Mouse (Mus musculus) embryonic facial prominence, embryonic 12.5 days (tissue): ENCODE results near the gene Ibtk. TPM values are rescaled to one million over a fixed set of nuclear protein-coding genes. Genes with fewer than 3 reads are reported as not detected.

Experiments used
- ATAC-seq: fragments of 200-750 bp; cut with Nextera tagmentation; 2 replicates; pipeline ENCODE4 v1.8.0; 2017; ENCODE audit not compliant: insufficient number of reproducible peaks, insufficient read depth, low FRiP score, low TSS enrichment
- H3K27ac ChIP-seq: fragments of 300-500 bp; sonication (generic); 2 replicates; pipeline ENCODE4 v1.5.1; 2016; ENCODE audit warnings: mild to moderate bottlenecking
- H3K27me3 ChIP-seq: fragments of 300-500 bp; sonication (generic); 2 replicates; pipeline ENCODE4 v1.6.1; 2016; ENCODE audit warnings: mild to moderate bottlenecking, moderate library complexity
- H3K36me3 ChIP-seq: fragments of 300-500 bp; sonication (generic); 2 replicates; pipeline ENCODE4 v1.6.1; 2016; ENCODE audit warnings: mild to moderate bottlenecking
- H3K4me1 ChIP-seq: fragments of 300-500 bp; sonication (generic); 2 replicates; pipeline ENCODE4 v1.6.1; 2016
- H3K4me2 ChIP-seq: fragments of 300-500 bp; sonication (generic); replicated peaks from 2 replicates; pipeline ENCODE4 v1.6.1; 2016; ENCODE audit warnings: mild to moderate bottlenecking, moderate library complexity
- H3K4me3 ChIP-seq: fragments of 300-500 bp; sonication (generic); 2 replicates; pipeline ENCODE4 v1.5.1; 2016; ENCODE audit warnings: mild to moderate bottlenecking
- H3K9ac ChIP-seq: fragments of 300-500 bp; sonication (generic); 2 replicates; pipeline ENCODE4 v1.6.1; 2016; ENCODE audit warnings: mild to moderate bottlenecking, moderate library complexity
- H3K9me3 ChIP-seq: fragments of 300-500 bp; sonication (generic); 2 replicates; pipeline ENCODE4 v1.6.1; 2016; ENCODE audit warnings: mild to moderate bottlenecking, moderate library complexity
- WGBS: fragments of 180-500 bp; shearing (Covaris S2); methylation state at CpG from one replicate; pipeline ENCODE4 v1.1.7; 2016; 5-methylcytosine and 5-hydroxymethylcytosine counted together
- polyA plus RNA-seq: library from polyadenylated mRNA; unstranded; fragments of >200 nt; fragmentation: Nextera tagmentation; extraction: Ambion mirVana; gene quantifications from 2 replicates; pipeline ENCODE4 v1.2.1, GENCODE M21; 2016

The Ibtk gene
- polyA plus RNA-seq, 1 experiment from 2014 or later, result 45.7 TPM

DNA sequence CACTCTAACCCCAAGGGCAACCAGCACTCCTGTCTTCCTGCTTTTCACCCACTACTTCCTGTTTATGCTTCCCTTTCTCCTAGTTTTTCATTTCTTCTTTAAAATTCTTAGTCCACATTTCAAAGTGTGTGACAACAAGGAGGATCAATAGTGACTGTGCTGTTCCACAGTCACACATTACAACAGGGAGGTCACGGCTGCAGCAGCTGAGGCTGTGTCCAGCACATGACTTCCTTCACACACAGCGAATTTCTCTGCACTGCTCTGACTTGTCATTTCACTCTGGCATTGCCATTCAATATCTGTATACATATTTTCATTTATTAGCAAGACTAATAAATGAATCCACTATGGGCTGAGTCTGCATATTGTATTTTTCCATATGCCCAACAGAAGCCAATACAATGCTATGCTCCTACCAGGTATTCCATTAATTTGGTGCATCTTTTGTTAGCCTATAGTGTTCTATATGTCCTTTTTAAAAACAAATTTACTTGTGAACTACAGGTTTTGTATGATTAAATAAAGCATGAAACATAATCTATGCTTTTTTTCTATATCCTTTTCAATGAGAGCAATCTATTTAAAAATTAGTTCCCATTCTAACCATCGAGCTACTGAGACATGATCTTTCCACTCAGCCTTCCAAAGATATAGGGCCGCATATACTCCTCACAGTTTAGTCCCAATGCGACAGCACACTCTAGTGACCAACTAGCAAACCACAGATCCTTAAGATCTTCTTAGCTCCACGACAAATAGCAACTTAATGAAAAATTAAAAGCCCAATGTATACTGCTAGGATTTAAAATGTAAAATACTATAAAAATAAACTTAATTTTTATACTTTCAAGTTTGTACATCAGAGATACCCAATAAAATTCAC, 55.7 kb downstream of the Ibtk start:
- no peaks in the 10 kb centered on the region for H3K4me1 ChIP-seq
- H3K27me3 ChIP-seq, result no peaks in the 10 kb centered on the region
- H3K9me3 ChIP-seq, result no peaks in the 10 kb centered on the region
- H3K9ac ChIP-seq, result no peak overlapping the region
- peaks cover 48% of the 10 kb centered on the region for H3K36me3 ChIP-seq
- WGBS, result 72% methylated on average over 6 of the region's 6 CpGs
- no peak overlapping the region for H3K4me2 ChIP-seq
- no peak overlapping the region for H3K27ac ChIP-seq
- no peak overlapping the region for H3K4me3 ChIP-seq
- no peak for ATAC-seq

GRCm38 (mm10) chr9:85685010-85685409, 64.1 kb downstream of the Ibtk start:
- Histone ChIP-seq H3K9me3 (peaks cover 5% of the 10 kb centered on the region; the same call in 1 of the 2 replicates), H3K9ac (no peak overlapping the region), H3K27me3 (no peaks in the 10 kb centered on the region), H3K4me1 (no peaks in the 10 kb centered on the region), H3K36me3 (peaks cover 34% of the 10 kb centered on the region), H3K4me3 (no peak overlapping the region), H3K4me2 (no peak overlapping the region), H3K27ac (no peak overlapping the region)
- ATAC-seq, result no peak
- WGBS, result 86% methylated on average over 6 of the region's 6 CpGs

DNA sequence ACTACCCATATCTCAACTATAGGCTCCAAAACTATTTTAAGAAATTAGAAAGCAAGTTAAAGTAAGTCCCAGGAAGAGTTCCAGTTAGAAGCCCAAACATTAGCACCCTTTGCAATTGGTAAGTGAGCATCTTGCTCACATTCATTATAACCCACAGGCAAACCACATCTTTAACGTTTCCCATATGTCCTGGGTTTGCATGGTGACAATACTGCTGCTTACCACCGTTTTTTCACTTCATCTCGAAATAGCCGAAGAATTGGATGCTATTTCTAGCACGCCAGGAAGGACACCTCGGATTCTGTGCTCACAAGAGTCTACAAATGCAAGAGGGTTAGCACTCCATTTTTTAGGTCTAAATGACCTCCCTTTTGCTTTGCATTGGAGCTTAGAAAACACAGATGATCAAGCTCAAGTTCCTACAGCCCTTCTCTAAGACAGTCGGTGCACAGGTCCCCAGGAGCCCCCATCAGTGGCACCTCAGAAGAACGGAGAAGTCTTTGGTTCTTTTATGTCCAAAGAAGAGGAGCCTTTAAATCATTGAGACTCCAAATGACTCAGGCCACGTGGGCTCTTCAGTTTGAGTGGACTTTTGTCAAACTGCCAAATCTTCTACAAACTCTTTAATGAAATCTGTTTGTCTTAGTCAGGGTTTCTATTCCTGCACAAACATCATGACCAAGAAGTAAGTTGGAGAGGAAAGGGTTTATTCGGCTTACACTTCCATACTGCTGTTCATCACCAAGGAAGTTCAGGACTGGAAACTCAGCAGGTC, 73.8 kb downstream of the Ibtk start:
- Histone ChIP-seq H3K9me3 (no peaks in the 10 kb centered on the region), H3K9ac (no peak overlapping the region), H3K36me3 (no peaks in the 10 kb centered on the region), H3K4me2 (no peak overlapping the region), H3K4me1 (peaks cover 9% of the 10 kb centered on the region; the same call in 1 of the 2 replicates), H3K4me3 (no peak overlapping the region), H3K27ac (no peak overlapping the region), H3K27me3 (no peaks in the 10 kb centered on the region)
- WGBS, result 68% methylated on average over 10 of the region's 10 CpGs
- ATAC-seq, result no peak

- no peak for ATAC-seq
- Histone ChIP-seq H3K9me3 (no peaks in the 10 kb centered on the region), H3K4me3 (no peak overlapping the region), H3K4me1 (peaks cover 9% of the 10 kb centered on the region; the same call in 1 of the 2 replicates), H3K4me2 (no peak overlapping the region), H3K9ac (no peak overlapping the region), H3K27ac (no peak overlapping the region), H3K36me3 (no peaks in the 10 kb centered on the region), H3K27me3 (no peaks in the 10 kb centered on the region)
- 56% methylated on average over 15 of the region's 15 CpGs for WGBS
Measured at GRCm38 (mm10) chr9:85673907-85674481, 75.1 kb downstream of the Ibtk start.

DNA sequence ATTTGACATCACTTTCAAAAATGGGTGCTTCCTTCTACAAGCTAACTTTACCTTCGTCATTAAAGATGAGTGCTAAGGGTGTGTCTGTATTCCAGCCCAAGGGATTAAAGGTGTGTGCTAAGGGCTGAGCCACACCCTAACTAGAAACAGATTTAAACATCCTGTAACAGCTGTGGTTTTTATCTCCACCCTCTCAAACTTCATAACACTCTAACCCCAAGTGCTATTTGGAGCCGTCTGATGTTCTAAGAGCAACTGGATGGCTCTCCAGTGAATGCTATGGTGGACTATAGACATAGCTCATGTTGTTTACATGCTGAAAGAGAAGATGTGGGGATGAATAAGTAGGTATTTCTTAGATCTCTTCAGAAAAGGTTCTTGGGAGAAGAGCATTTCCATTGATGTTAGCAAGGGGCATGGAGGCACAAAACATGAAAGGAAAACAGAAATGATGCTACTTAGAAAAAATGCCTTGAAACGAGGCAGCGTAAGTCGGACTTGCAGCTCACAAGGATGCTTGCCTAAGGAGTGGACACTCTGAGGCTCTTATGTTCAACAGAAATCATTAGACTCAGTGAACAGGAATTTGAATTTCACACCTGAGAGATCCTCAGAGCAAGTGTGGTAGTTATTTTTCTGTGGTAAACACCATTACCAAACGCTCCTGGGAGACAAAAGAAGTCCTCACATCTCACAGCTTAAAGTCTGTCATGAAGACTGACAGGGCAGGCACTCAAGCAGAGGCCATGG, 77.4 kb downstream of the Ibtk start:
- ATAC-seq, result no peak
- Histone ChIP-seq H3K36me3 (no peaks in the 10 kb centered on the region), H3K4me2 (no peak overlapping the region), H3K4me1 (peaks cover 9% of the 10 kb centered on the region; the same call in 1 of the 2 replicates), H3K9me3 (no peaks in the 10 kb centered on the region), H3K27ac (no peak overlapping the region), H3K27me3 (no peaks in the 10 kb centered on the region), H3K4me3 (no peak overlapping the region), H3K9ac (no peak overlapping the region)
- WGBS, result 79% methylated on average over 6 of the region's 6 CpGs

- no peaks in the 10 kb centered on the region for H3K36me3 ChIP-seq
- H3K9me3 ChIP-seq, result no peaks in the 10 kb centered on the region
- no peak overlapping the region for H3K27ac ChIP-seq
- H3K27me3 ChIP-seq, result no peaks in the 10 kb centered on the region
- H3K4me1 ChIP-seq, result no peaks in the 10 kb centered on the region
- 54% methylated on average over 1 of the region's 1 CpGs for WGBS
- H3K4me3 ChIP-seq, result no peak overlapping the region
- ATAC-seq, result no peak
- H3K9ac ChIP-seq, result no peak overlapping the region
- H3K4me2 ChIP-seq, result no peak overlapping the region
Measured at GRCm38 (mm10) chr9:85664316-85664715, 84.8 kb downstream of the Ibtk start.

GRCm38 (mm10) chr9:85663810-85664209, 85.3 kb downstream of the Ibtk start:
- H3K27me3 ChIP-seq, result no peaks in the 10 kb centered on the region
- no peaks in the 10 kb centered on the region for H3K36me3 ChIP-seq
- 68% methylated on average over 1 of the region's 1 CpGs for WGBS
- H3K4me3 ChIP-seq, result no peak overlapping the region
- no peak overlapping the region for H3K4me2 ChIP-seq
- no peak for ATAC-seq
- H3K27ac ChIP-seq, result no peak overlapping the region
- no peaks in the 10 kb centered on the region for H3K9me3 ChIP-seq
- H3K4me1 ChIP-seq, result no peaks in the 10 kb centered on the region
- no peak overlapping the region for H3K9ac ChIP-seq

- H3K36me3 ChIP-seq, result no peaks in the 10 kb centered on the region
- no peaks in the 10 kb centered on the region for H3K9me3 ChIP-seq
- no peak overlapping the region for H3K4me3 ChIP-seq
- WGBS, result 14% methylated on average over 8 of the region's 8 CpGs
- no peaks in the 10 kb centered on the region for H3K4me1 ChIP-seq
- ATAC-seq, result no peak
- no peak overlapping the region for H3K27ac ChIP-seq
- H3K4me2 ChIP-seq, result no peak overlapping the region
- no peaks in the 10 kb centered on the region for H3K27me3 ChIP-seq
- H3K9ac ChIP-seq, result no peak overlapping the region
Measured at GRCm38 (mm10) chr9:85663091-85663490, 86.0 kb downstream of the Ibtk start.

DNA sequence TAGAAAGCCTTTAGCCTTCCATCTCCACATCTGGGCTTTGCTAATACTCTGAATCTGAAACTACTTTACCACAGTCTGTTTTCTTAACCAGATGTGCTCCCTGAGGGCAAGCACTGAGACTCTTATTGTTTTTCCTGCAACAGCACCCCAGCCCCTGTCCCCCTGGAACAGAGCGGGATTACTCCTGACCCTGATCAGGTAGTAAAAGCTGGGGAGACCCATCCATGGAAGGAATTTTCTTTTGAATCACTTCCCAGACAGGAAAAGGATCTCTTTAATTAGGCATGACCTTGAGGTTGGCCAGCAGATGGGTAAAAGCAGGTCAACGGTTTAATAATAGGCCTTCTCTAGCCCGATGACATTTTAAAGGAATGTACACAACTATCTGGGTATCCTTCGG, 95.7 kb downstream of the Ibtk start:
- no peak for ATAC-seq
- Histone ChIP-seq H3K9me3 (no peaks in the 10 kb centered on the region), H3K4me1 (0 out of 2 replicates have a peak, but pooled peaks cover 3% of the 10 kb centered on the region), H3K4me3 (no peak overlapping the region), H3K27ac (no peak overlapping the region), H3K36me3 (no peaks in the 10 kb centered on the region), H3K9ac (no peak overlapping the region), H3K27me3 (no peaks in the 10 kb centered on the region), H3K4me2 (no peak overlapping the region)
- WGBS, result 22% methylated on average over 4 of the region's 4 CpGs

DNA sequence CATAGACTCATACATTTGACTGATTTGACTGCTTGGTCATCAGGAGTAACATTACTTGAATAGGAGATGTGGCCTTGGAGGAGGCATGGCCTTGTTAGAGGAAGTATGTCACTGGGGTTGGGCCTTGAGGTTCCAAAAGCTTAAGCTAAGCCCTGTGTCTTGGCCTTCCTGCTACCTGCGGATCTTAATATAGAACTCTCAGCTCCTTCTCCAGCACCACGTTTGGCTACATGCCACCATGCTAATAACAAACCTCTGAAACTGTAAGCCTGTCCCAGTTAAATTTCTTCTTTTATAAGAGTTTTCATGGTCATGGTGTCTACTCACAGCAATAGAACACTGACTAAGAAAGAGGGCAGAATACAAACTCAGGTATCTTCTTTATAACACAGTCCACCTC, 110.9 kb downstream of the Ibtk start:
- Histone ChIP-seq H3K27me3 (no peaks in the 10 kb centered on the region), H3K9ac (no peak overlapping the region), H3K9me3 (0 out of 2 replicates have a peak, but pooled peaks cover 3% of the 10 kb centered on the region), H3K27ac (no peak overlapping the region), H3K4me1 (no peaks in the 10 kb centered on the region), H3K4me3 (no peak overlapping the region), H3K4me2 (no peak overlapping the region), H3K36me3 (no peaks in the 10 kb centered on the region)
- no peak for ATAC-seq
- 89% methylated on average over 2 of the region's 2 CpGs for WGBS
